Mouse (Mus musculus) heart, embryonic 12.5 days (tissue): Measurements from ENCODE around the gene Anks3. TPM values are rescaled to one million over a fixed set of nuclear protein-coding genes. Genes with fewer than 3 reads are reported as not detected.

Source experiments
- ATAC-seq: fragments of 200-750 bp; cut with Nextera tagmentation; 2 replicates; pipeline ENCODE4 v1.8.0; 2017; ENCODE audit warnings: moderate TSS enrichment, moderate library complexity; ENCODE audit not compliant: insufficient number of reproducible peaks, low FRiP score
- H3K27ac ChIP-seq: fragments of 300-500 bp; sonication (generic); 2 replicates; pipeline ENCODE4 v1.5.1; 2016; ENCODE audit warnings: mild to moderate bottlenecking, moderate library complexity; ENCODE audit not compliant: poor library complexity, severe bottlenecking
- H3K27me3 ChIP-seq: fragments of 300-500 bp; sonication (generic); replicated peaks from 2 replicates; pipeline ENCODE4 v1.6.1; 2016; ENCODE audit warnings: mild to moderate bottlenecking, moderate library complexity
- H3K36me3 ChIP-seq: fragments of 300-500 bp; sonication (generic); 2 replicates; pipeline ENCODE4 v1.6.1; 2016; ENCODE audit warnings: mild to moderate bottlenecking, moderate library complexity
- H3K4me1 ChIP-seq: fragments of 300-500 bp; sonication (generic); replicated peaks from 2 replicates; pipeline ENCODE4 v1.6.1; 2016; ENCODE audit warnings: mild to moderate bottlenecking
- H3K4me2 ChIP-seq: fragments of 300-500 bp; sonication (generic); 2 replicates; pipeline ENCODE4 v1.6.1; 2016; ENCODE audit warnings: mild to moderate bottlenecking, moderate library complexity
- H3K4me3 ChIP-seq: fragments of 300-500 bp; sonication (generic); 2 replicates; pipeline ENCODE4 v1.5.1; 2016; ENCODE audit warnings: mild to moderate bottlenecking
- H3K9ac ChIP-seq: fragments of 300-500 bp; sonication (generic); 2 replicates; pipeline ENCODE4 v1.6.1; 2016; ENCODE audit warnings: mild to moderate bottlenecking, moderate library complexity
- H3K9me3 ChIP-seq: fragments of 300-500 bp; sonication (generic); replicated peaks from 2 replicates; pipeline ENCODE4 v1.6.1; 2016; ENCODE audit warnings: mild to moderate bottlenecking, moderate library complexity
- WGBS: fragments of 180-500 bp; shearing (Covaris S2); methylation state at CpG from one replicate; pipeline ENCODE4 v1.1.7; 2016; 5-methylcytosine and 5-hydroxymethylcytosine counted together
- polyA plus RNA-seq: library from polyadenylated mRNA; unstranded; fragments of >200 nt; fragmentation: Nextera tagmentation; extraction: Ambion mirVana; gene quantifications from 2 replicates; pipeline ENCODE4 v1.2.1, GENCODE M21; 2016

Gene Anks3
- polyA plus RNA-seq, 1 experiment from 2014 or later = 34.4 TPM

DNA sequence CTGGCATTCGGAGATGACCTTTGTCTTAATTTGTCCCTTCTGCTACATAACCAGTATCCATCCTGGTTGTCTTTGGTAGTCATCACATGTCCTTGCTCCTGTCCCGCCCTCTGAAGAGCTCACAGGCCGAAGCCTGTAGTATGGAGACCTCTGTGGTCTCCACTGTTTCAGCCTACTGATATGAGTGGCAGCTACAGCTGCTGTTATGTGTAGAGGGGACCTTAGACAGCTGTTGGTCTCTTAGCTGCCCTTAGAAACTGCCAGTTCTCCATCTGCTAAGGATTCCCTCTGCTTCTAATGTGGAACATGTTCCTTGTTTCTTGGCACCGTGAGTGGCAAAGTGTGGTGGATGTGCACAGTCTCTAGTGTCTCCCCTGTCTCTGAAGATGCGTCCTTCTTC is 40.0 kb downstream of the Anks3 start:
- 90% methylated on average over 5 of the region's 5 CpGs for WGBS
- no peaks in the 10 kb centered on the region for H3K9me3 ChIP-seq
- no peak for ATAC-seq
- peaks cover 94% of the 10 kb centered on the region for H3K36me3 ChIP-seq
- H3K27me3 ChIP-seq = no peaks in the 10 kb centered on the region
- H3K4me3 ChIP-seq = no peak overlapping the region
- H3K9ac ChIP-seq = no peak overlapping the region
- H3K27ac ChIP-seq = no peak overlapping the region
- H3K4me1 ChIP-seq = no peaks in the 10 kb centered on the region
- no peak overlapping the region for H3K4me2 ChIP-seq

DNA sequence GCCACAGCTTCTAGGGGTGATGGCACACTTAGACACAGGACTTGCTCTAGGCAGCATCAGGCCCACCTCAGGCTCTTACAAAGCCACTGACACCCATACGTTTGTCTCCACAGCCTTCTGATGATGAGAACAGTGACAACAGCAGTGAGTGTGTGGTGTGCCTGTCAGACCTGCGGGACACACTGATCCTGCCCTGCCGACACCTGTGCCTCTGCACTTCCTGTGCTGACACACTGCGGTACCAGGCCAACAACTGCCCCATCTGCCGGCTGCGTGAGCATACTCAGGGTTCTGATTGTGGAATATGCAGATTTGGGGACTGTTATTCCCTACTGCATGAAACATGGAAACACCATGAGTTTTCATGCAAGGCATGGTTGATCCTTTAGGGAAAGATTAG is 41.5 kb downstream of the Anks3 start:
- H3K4me1 ChIP-seq = no peaks in the 10 kb centered on the region
- H3K4me2 ChIP-seq = no peak overlapping the region
- WGBS = 92% methylated on average over 6 of the region's 6 CpGs
- H3K27ac ChIP-seq = no peak overlapping the region
- H3K4me3 ChIP-seq = no peak overlapping the region
- no peak for ATAC-seq
- no peaks in the 10 kb centered on the region for H3K27me3 ChIP-seq
- H3K9me3 ChIP-seq = no peaks in the 10 kb centered on the region
- peaks cover 94% of the 10 kb centered on the region for H3K36me3 ChIP-seq
- no peak overlapping the region for H3K9ac ChIP-seq

DNA sequence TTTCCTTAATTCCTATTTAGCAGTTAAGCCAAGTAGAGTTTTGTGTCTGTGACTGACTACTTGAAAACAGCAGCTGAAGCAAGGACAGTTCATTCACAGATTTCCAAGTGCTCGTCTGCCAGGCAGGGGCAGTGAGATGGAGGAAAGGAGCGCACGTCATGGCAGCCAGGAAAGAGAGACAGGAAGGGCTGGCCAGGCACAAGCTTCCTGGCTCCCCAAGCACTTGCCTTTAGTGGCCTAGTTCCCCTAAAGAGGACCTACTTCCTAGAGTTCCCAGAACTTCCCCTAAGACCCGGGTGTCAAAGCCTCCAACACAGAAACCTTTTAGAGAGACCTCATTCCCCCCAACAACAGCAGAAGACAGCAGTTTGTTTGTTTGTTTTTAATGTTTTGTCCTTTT is 43.4 kb downstream of the Anks3 start:
- Histone ChIP-seq H3K4me3 (no peak overlapping the region), H3K9me3 (no peaks in the 10 kb centered on the region), H3K9ac (no peak overlapping the region), H3K4me2 (no peak overlapping the region), H3K36me3 (peaks cover 93% of the 10 kb centered on the region), H3K4me1 (0 out of 2 replicates have a peak, but pooled peaks cover 4% of the 10 kb centered on the region), H3K27ac (peak overlapping the region; percentile 35; the same call in 1 of the 2 replicates), H3K27me3 (no peaks in the 10 kb centered on the region)
- ATAC-seq = no peak
- 59% methylated on average over 4 of the region's 4 CpGs for WGBS

GRCm38 (mm10) chr16:4916608-4917007 is 47.4 kb downstream of the Anks3 start:
- ATAC-seq = no peak
- Histone ChIP-seq H3K4me1 (peaks cover 23% of the 10 kb centered on the region), H3K27me3 (no peaks in the 10 kb centered on the region), H3K4me3 (no peak overlapping the region), H3K27ac (no peak overlapping the region), H3K36me3 (peaks cover 89% of the 10 kb centered on the region), H3K9ac (no peak overlapping the region), H3K4me2 (no peak overlapping the region), H3K9me3 (no peaks in the 10 kb centered on the region)
- 78% methylated on average over 2 of the region's 2 CpGs for WGBS

DNA sequence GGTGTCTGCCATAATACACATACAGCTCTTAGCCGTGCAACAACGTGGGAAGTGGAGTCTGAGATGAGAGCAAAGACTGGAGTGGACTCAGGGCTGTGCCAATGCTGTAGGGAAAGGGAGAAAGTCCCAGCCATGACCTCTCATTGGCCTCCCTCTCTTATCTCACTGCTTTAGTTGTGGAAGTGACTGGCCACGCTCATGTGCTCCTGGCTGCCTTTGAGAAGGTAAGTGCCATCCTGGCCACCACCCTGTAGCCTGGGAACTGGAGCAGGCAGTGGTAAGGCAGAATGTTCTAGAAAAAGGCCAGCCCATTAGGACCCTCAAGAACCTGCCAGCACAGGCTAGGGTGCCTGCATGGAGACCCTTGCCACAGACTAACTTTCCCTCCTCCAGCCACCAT is 48.1 kb downstream of the Anks3 start:
- whole genome bisulfite sequencing = 49% methylated on average over 3 of the region's 3 CpGs
- Histone ChIP-seq H3K4me1 (peaks cover 23% of the 10 kb centered on the region), H3K27me3 (no peaks in the 10 kb centered on the region), H3K9ac (no peak overlapping the region), H3K27ac (no peak overlapping the region), H3K9me3 (no peaks in the 10 kb centered on the region), H3K36me3 (peaks cover 89% of the 10 kb centered on the region), H3K4me3 (no peak overlapping the region), H3K4me2 (no peak overlapping the region)
- ATAC-seq = no peak

- Histone ChIP-seq H3K9ac (peak overlapping the region; percentile 37; the same call in 1 of the 2 replicates), H3K4me2 (peak overlapping the region; percentile 22; the same call in 1 of the 2 replicates), H3K4me3 (no peak overlapping the region), H3K4me1 (peaks cover 23% of the 10 kb centered on the region), H3K27ac (peak overlapping the region; percentile 69), H3K27me3 (no peaks in the 10 kb centered on the region), H3K36me3 (peaks cover 89% of the 10 kb centered on the region), H3K9me3 (no peaks in the 10 kb centered on the region)
- WGBS = 35% methylated on average over 12 of the region's 12 CpGs
- peak; percentile 64 for ATAC-seq
These were observed 49.9 kb downstream of the Anks3 start for GRCm38 (mm10) chr16:4913783-4914735.

GRCm38 (mm10) chr16:4912907-4913782 is 50.9 kb downstream of the Anks3 start:
- peak; percentile 15; the same call in 1 of the 2 replicates for ATAC-seq
- Histone ChIP-seq H3K4me3 (no peak overlapping the region), H3K36me3 (peaks cover 88% of the 10 kb centered on the region), H3K9ac (peak overlapping the region; percentile 37; the same call in 1 of the 2 replicates), H3K4me1 (peaks cover 23% of the 10 kb centered on the region), H3K27me3 (no peaks in the 10 kb centered on the region), H3K4me2 (peak overlapping the region; percentile 22; the same call in 1 of the 2 replicates), H3K27ac (peak overlapping the region; percentile 69), H3K9me3 (no peaks in the 10 kb centered on the region)
- 59% methylated on average over 11 of the region's 11 CpGs for WGBS

DNA sequence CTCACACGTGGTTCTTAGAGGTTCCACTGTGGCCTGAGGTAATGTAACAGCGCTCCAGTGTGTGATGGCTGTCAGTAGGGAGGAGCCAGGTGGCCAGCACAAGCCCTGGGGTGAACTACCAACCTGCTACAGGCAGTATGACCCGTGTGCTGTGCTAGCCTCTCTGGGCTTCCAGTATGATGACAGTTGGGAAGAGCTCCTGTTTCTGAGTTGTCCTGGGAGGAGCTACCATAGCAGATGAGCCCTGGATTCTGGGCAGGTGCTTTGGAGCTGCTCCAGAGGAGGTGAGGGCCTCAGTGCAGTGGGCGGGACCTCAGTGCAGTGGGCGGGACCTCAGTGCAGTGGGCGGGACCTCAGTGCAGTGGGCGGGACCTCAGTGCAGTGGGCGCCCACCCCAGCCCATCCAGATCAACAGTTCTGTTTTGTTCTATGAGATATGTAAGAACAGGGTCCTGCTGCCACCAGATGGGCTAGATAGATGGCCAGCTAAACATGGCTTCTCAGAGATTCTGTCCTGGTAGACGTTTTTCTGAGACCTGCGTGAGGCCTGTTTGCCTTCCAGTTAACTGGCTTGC is 51.8 kb downstream of the Anks3 start:
- H3K9ac ChIP-seq = no peak overlapping the region
- H3K4me1 ChIP-seq = peaks cover 23% of the 10 kb centered on the region
- H3K9me3 ChIP-seq = no peaks in the 10 kb centered on the region
- H3K4me2 ChIP-seq = no peak overlapping the region
- no peaks in the 10 kb centered on the region for H3K27me3 ChIP-seq
- WGBS = 76% methylated on average over 10 of the region's 10 CpGs
- no peak overlapping the region for H3K4me3 ChIP-seq
- peaks cover 87% of the 10 kb centered on the region for H3K36me3 ChIP-seq
- no peak for ATAC-seq
- no peak overlapping the region for H3K27ac ChIP-seq

- Histone ChIP-seq H3K4me1 (peaks cover 21% of the 10 kb centered on the region), H3K36me3 (peaks cover 76% of the 10 kb centered on the region), H3K27ac (no peak overlapping the region), H3K9me3 (no peaks in the 10 kb centered on the region), H3K9ac (no peak overlapping the region), H3K27me3 (no peaks in the 10 kb centered on the region), H3K4me2 (no peak overlapping the region), H3K4me3 (no peak overlapping the region)
- WGBS = 93% methylated on average over 8 of the region's 8 CpGs
- ATAC-seq = no peak
These were observed 53.2 kb downstream of the Anks3 start for GRCm38 (mm10) chr16:4910758-4911157.

DNA sequence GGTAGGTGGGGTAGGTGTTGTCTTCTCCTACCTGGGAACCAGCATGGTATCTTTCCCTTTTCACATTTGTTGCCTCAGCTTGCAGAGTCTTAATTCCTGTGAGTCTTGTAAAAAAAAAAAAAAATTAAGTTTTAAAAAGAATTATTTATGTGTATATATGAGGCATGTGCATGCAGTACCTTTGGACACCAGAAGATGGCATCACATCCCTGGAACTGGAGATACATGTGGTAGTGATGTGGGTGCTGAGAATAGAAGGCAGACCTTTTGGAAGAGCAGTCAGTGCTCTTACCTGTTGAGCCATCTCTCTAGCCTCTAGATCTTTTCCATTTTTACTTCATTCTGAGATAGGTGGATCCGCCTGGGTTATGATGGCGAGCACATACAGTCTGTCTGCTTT is 54.3 kb downstream of the Anks3 start:
- no peak overlapping the region for H3K4me2 ChIP-seq
- H3K9ac ChIP-seq = no peak overlapping the region
- H3K27me3 ChIP-seq = no peaks in the 10 kb centered on the region
- ATAC-seq = no peak
- H3K4me1 ChIP-seq = peaks cover 23% of the 10 kb centered on the region
- WGBS = 98% methylated on average over 2 of the region's 2 CpGs
- no peak overlapping the region for H3K27ac ChIP-seq
- H3K36me3 ChIP-seq = peaks cover 69% of the 10 kb centered on the region
- H3K4me3 ChIP-seq = no peak overlapping the region
- no peaks in the 10 kb centered on the region for H3K9me3 ChIP-seq

DNA sequence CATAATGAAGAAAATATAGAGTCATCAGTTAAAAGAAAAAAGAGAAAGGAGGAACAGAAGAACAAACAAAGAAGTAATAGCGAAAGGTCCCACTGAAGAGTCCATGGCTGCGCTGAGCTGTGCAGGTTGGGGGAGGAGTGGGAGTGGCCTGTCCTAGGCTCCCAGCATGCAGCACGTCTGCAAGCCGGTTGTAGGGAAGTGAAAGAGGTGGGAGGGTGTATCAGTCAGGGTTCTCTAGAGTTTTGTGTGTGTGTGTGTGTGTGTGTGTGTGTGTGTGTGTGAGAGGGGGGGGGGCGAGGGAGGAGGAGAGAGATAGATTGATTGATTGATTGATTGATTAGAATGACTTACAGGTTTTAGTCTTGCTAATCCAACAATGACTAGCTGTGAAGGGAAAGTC is 56.0 kb downstream of the Anks3 start:
- ATAC-seq = no peak
- Histone ChIP-seq H3K4me1 (peaks cover 24% of the 10 kb centered on the region), H3K27ac (no peak overlapping the region), H3K36me3 (peaks cover 55% of the 10 kb centered on the region), H3K9ac (no peak overlapping the region), H3K4me2 (no peak overlapping the region), H3K27me3 (no peaks in the 10 kb centered on the region), H3K4me3 (no peak overlapping the region), H3K9me3 (no peaks in the 10 kb centered on the region)
- WGBS = 62% methylated on average over 4 of the region's 5 CpGs
